Mouse (Mus musculus): ENCODE results near the gene Lhx8. TPM values are rescaled to one million over a fixed set of nuclear protein-coding genes. Genes with fewer than 3 reads are reported as not detected.

Gene Lhx8
- polyA plus RNA-seq, 1 experiment from 2014 or later, result 25.0 TPM

DNA sequence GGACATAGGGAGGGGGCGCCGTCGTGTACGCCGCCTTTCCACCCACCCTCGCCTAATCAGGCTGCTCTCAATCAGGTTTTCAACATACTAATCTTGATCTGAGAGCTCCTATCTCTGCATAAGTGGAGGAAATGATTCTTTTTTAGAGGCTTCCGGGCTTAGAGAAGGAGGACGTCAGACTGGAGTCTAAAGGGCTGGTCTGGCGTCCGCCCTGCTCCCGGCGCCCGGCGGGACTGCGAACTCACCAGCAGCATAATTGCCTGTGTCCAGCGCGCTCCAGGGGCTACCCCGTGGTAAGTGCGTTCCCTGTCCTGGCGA is 1.7 kb upstream of the Lhx8 start:
- Histone ChIP-seq H3K36me3 (replicated peaks) (no peaks in the 10 kb centered on the region), H3K27ac (peak overlapping the region; percentile 71), H3K4me3 (replicated peaks) (peak overlapping the region; percentile 27), H3K9me3 (no peaks in the 10 kb centered on the region), H3K9ac (peak overlapping the region; percentile 36; the same call in 1 of the 2 replicates), H3K27me3 (peaks cover 93% of the 10 kb centered on the region), H3K4me2 (peak overlapping the region; percentile 38), H3K4me1 (peaks cover 33% of the 10 kb centered on the region)
- no peak for ATAC-seq (ENCODE audit: low FRiP score)
- WGBS, result under 1% methylated on average over 20 of the region's 20 CpGs

DNA sequence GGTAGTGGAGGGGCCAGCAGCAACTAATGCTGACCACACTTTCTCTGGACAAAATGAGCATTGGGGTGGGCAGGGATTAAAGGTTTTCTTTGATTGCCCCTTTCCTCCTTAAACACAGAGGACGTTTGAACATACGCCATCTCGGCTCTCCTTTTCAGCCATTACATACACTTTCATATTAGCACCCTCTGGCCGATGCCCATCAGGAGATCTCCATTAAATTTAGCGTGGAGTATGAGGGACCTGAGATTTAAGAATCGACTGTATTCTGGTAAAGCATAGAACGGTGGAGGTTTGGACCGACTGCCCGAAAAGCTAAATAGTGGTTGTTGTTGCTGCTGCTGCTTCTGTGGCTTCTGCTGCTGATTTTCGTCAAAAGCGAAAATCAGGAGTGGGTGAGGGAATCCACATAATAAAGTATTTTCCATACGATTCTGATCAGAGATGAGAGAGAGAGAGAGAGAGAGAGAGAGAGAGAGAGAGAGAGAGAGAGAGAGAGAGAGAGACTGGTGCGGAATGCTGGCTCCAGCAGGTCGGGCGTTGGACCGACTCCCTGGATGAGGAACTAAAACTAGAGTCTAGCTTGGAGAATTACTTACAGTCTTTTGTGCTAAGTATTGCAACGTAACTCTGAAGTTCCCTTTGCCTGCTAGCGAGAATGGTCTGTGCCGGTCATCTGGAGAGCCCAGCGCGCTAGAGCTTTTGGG is 1.2 kb upstream of the Lhx8 start:
- peak overlapping the region; percentile 27 for H3K4me3 ChIP-seq (replicated peaks)
- H3K9ac ChIP-seq, result no peak overlapping the region
- ATAC-seq (ENCODE audit: low FRiP score), result no peak
- peak overlapping the region; percentile 71 for H3K27ac ChIP-seq
- peaks cover 90% of the 10 kb centered on the region for H3K27me3 ChIP-seq
- H3K36me3 ChIP-seq (replicated peaks), result no peaks in the 10 kb centered on the region
- no peaks in the 10 kb centered on the region for H3K9me3 ChIP-seq
- peak overlapping the region; percentile 38; the same call in 1 of the 2 replicates for H3K4me2 ChIP-seq
- H3K4me1 ChIP-seq, result peaks cover 33% of the 10 kb centered on the region
- under 1% methylated on average over 21 of the region's 21 CpGs for WGBS

DNA sequence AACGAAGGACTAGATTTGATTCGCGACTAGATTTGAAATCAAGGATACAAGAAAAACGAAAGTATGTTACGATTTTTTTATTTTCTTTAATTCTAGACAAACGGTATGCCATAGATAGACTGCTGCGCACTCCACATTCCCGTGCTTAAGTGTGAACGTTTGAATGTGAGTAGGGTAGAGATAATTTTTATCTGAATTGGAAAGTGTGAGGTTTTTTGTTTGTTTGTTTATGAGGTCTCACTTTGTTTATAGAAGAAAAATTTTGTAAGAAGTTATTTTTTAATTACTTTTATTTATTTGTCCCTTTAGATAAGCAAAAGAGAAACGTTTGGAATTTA is 513 bp upstream of the Lhx8 start:
- H3K36me3 ChIP-seq (replicated peaks), result no peaks in the 10 kb centered on the region
- no peak overlapping the region for H3K4me2 ChIP-seq
- H3K27me3 ChIP-seq, result peaks cover 87% of the 10 kb centered on the region
- H3K9me3 ChIP-seq, result no peaks in the 10 kb centered on the region
- peaks cover 33% of the 10 kb centered on the region for H3K4me1 ChIP-seq
- H3K27ac ChIP-seq, result no peak overlapping the region; the same call in 1 of the 2 replicates
- H3K9ac ChIP-seq, result no peak overlapping the region
- no peak overlapping the region; the same call in 1 of the 2 replicates for H3K4me3 ChIP-seq (replicated peaks)
- WGBS, result under 1% methylated on average over 10 of the region's 10 CpGs
- no peak for ATAC-seq (ENCODE audit: low FRiP score)

DNA sequence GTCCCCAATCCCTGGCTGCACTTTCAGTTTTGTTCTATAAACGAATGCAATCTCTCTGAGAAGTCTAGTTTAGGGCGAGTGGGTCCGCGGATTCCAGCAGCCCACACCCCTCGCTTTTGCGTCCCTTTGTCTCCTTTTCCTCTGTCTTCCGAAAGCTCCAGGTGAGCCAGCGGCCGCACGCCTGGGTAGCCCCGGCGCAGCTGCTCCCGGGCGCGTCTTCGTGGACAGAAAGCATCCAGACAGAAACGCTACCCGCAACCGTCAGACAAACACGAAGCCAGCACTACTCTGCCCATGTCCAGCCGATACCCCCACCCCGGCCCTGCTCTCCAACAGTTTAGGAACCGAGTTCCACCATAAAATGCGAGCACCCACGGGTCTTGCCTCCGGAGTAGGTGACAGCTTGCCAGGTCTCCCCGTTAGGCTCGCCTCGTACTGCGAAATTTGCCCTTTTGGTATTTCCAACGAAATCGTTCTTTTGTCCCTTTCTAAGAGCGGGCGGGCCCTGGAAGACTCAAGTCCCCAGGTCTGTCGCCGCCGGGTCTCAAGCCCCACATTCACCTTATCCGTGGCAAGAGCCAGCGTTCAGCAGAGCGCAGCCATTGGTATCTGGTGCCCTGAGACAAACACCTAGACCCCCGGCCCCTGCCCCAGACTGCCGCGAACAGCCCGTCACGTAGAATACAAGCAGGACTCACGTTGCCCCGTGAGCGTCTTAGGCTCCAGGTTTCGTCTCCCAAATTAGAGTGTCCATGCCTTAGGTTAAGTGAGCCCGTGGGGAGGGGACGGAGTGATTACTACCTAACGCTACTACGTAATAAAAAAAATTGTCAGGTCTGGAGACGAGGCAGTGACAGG is 907 bp downstream of the Lhx8 start:
- H3K4me2 ChIP-seq, result peak overlapping the region; percentile 78
- H3K27me3 ChIP-seq, result peaks cover 87% of the 10 kb centered on the region
- WGBS, result under 1% methylated on average over 54 of the region's 54 CpGs
- H3K9ac ChIP-seq, result peak overlapping the region; percentile 29
- H3K36me3 ChIP-seq (replicated peaks), result no peaks in the 10 kb centered on the region
- peak overlapping the region; percentile 76 for H3K27ac ChIP-seq
- H3K9me3 ChIP-seq, result no peaks in the 10 kb centered on the region
- ATAC-seq (ENCODE audit: low FRiP score), result no peak
- peak overlapping the region; percentile 49 for H3K4me3 ChIP-seq (replicated peaks)
- H3K4me1 ChIP-seq, result peaks cover 33% of the 10 kb centered on the region

DNA sequence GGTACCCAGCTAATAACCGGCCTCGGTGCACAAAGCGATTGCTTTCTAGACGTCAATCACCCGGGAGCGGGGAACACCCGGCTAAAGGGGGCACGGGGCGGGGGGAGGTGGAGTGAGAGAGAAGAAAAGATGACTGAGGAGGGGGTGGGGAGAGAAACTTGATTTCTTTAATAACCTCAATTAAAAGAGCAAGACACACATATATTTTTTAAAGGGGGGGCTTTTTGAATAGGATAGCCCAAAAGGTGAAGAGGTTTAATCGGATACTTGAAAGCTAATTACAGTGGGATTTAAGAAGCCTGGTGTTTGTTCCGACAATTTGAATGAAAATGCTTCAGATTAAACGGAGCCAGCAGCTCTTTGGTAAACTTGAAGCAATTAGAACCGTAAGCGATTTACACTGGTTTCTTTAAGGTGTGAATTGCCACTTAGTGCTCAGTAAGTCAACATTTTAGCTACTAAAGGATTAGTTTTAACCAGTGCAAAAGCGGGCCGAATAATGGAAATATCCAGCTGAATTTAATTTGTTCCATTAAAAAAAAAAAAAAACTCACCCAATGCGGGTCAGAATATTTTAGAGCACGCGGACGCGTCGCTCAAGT is 1.6 kb downstream of the Lhx8 start:
- Histone ChIP-seq H3K4me2 (peak overlapping the region; percentile 78), H3K27me3 (peaks cover 87% of the 10 kb centered on the region), H3K36me3 (replicated peaks) (no peaks in the 10 kb centered on the region), H3K4me3 (replicated peaks) (peak overlapping the region; percentile 49), H3K9me3 (no peaks in the 10 kb centered on the region), H3K9ac (peak overlapping the region; percentile 62), H3K4me1 (peaks cover 33% of the 10 kb centered on the region), H3K27ac (peak overlapping the region; percentile 77)
- under 1% methylated on average over 22 of the region's 22 CpGs for WGBS
- ATAC-seq (ENCODE audit: low FRiP score), result no peak; the same call in 1 of the 2 replicates

DNA sequence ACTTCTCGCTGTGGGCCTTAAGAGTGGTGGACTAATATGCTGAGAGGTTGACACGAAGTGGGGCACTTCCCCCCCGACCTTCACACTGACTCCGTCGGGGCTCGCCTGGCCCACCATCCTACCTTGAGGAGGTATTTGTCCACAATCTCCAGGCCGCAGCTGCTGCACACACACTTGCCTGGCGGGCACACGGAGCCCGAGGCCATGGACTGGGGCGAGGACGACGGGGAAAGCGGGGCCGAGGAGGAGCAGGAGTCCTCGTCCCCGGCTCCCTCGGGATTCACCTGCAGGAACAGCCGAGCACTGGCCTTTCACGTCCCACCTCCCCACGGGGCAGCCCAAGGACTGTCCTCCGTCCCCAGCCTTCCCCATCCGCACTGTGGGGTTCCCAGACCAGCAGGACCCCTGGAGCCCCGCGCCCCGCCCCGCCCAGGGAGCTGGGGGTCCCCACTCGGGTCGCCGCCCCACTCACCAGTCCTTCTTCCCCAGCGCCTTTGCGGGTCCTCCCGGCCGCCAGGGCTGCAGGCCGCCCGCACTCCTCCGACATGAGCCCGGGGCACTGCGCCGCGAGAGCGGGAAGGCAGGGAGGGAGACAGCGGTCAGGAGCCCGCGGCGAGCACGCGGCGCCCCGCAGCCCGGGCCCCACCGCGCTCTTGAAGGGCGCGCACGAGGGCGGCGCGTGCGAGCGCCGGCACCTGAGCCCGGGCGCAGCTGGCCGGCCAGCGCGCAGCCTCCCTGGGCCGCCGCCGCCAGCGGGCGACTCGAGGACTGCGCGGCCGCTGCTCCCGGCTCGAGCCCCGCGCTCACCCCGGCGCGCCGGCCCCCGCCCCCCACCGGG is 2.4 kb downstream of the Lhx8 start:
- Histone ChIP-seq H3K4me3 (replicated peaks) (peak overlapping the region; percentile 49), H3K9me3 (no peaks in the 10 kb centered on the region), H3K36me3 (replicated peaks) (no peaks in the 10 kb centered on the region), H3K4me1 (peaks cover 33% of the 10 kb centered on the region), H3K9ac (peak overlapping the region; percentile 62), H3K4me2 (peak overlapping the region; percentile 78), H3K27me3 (peaks cover 84% of the 10 kb centered on the region), H3K27ac (peak overlapping the region; percentile 77)
- peak; percentile 91 for ATAC-seq (ENCODE audit: low FRiP score)
- under 1% methylated on average over 79 of the region's 86 CpGs for WGBS

DNA sequence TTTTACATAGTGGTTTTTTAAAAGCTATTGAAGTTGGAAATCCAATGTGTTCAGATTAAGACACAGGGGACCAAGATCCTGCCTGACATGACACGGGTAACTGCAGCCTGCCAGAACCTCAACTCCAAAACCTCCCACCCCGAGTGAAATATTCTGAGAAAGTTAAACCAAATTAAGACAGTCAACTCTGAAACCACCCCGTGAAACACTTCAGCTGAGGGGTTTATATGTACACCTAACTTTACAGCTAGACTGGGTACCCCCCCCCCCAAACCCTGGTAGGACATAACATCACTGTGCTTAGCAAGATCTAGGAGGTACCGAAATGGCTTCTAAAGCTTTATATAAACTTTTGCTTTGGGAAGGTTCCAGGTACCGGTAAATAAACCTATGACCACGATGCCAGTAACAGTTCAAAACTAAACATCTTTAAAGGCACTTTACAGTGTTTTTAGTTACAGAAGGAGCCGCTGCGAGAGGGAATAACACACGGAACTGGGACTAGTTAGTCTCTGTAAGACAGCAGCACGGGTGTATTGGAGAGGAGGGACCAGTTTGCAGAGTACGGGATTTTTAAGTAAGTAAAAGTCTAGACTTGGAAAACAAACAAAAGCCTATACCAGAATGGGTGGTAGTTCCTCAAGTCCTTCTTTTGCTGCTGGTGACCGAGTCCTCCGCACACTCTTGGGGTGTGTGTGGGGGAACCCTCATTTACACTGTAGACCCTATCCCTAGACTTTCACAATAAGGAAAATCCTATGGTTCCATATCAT is 3.2 kb downstream of the Lhx8 start:
- no peak overlapping the region; the same call in 1 of the 2 replicates for H3K4me2 ChIP-seq

DNA sequence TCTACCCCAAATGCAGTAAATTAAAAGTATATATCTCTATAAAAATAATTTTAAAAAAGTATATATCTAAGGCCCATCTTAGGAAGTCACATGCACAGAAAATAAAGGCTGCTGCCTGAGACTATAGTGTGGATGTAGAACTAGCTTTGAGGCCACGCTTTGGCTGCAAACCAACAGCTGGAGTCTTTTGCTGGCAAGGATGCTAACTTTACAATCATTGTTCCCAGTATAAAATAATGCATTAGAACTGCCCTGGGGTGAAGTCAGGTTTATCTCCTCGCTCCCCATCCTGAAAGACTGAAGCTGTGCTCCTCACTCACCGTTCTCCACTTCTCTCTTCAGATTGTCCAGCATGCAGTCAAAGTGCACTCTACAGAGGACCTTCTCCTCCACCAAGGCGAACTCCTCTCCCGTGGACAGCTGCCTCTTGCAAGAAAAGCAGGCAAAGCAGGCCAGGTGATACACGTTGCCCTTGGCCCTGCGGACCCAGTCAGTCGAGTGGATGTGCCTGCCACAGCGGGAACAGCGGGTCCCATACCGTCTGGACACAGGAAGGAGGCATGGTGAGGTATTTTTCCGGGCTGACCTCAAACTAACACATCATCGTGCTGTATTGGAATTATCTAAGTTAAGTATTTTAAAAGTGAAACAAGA is 8.4 kb downstream of the Lhx8 start:
- ATAC-seq (ENCODE audit: low FRiP score), result no peak
- Histone ChIP-seq H3K27ac (no peak overlapping the region), H3K4me1 (no peaks in the 10 kb centered on the region), H3K4me2 (no peak overlapping the region), H3K4me3 (replicated peaks) (no peak overlapping the region), H3K9ac (no peak overlapping the region), H3K9me3 (peaks cover 3% of the 10 kb centered on the region; the same call in 1 of the 2 replicates), H3K36me3 (replicated peaks) (no peaks in the 10 kb centered on the region), H3K27me3 (peaks cover 45% of the 10 kb centered on the region)
- 70% methylated on average over 13 of the region's 13 CpGs for WGBS

More for the DNA sequence above, 3.2 kb downstream of the Lhx8 start:
- 2% methylated on average over 13 of the region's 13 CpGs for WGBS
- Histone ChIP-seq H3K27me3 (peaks cover 82% of the 10 kb centered on the region), H3K9me3 (no peaks in the 10 kb centered on the region), H3K27ac (no peak overlapping the region), H3K4me1 (peaks cover 32% of the 10 kb centered on the region), H3K36me3 (replicated peaks) (no peaks in the 10 kb centered on the region), H3K9ac (peak overlapping the region; percentile 62), H3K4me3 (replicated peaks) (peak overlapping the region; percentile 49)
- no peak for ATAC-seq (ENCODE audit: low FRiP score)

DNA sequence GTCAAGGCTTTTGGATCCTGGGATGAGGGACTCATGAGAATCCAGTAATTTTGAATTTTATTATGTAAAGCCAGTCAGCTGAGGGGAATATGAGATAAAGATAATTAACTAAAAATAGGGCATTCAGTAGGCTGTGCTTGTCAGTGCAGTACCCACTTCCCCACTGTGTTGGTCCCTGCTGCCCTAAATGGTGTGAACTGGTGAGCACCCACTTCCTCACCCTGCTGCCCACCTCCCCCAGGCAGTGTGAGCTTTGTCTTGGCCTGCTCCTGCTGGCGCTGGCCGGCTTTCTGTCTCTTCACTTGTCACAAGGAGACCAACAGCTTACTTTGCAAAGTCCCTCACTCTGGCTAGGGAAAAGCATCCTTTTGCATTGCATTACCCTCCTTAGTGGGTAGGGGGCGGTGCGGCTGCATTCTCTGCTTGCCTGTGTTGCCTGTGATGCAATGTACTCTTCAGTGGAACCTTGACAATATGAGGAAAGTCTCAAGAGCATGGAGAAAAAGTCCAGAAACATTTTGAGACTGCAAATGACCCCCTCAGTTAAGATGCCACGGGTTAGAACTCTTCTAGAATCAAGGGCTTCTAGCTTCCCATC is 12.7 kb downstream of the Lhx8 start:
- H3K27me3 ChIP-seq, result peaks cover 11% of the 10 kb centered on the region; the same call in 1 of the 2 replicates
- H3K9me3 ChIP-seq, result peaks cover 3% of the 10 kb centered on the region; the same call in 1 of the 2 replicates
- no peak for ATAC-seq (ENCODE audit: low FRiP score)
- no peak overlapping the region for H3K4me2 ChIP-seq
- no peak overlapping the region for H3K4me3 ChIP-seq (replicated peaks)
- no peak overlapping the region for H3K9ac ChIP-seq
- H3K36me3 ChIP-seq (replicated peaks), result no peaks in the 10 kb centered on the region
- WGBS, result 11% methylated on average over 5 of the region's 5 CpGs
- no peak overlapping the region for H3K27ac ChIP-seq
- H3K4me1 ChIP-seq, result no peaks in the 10 kb centered on the region

DNA sequence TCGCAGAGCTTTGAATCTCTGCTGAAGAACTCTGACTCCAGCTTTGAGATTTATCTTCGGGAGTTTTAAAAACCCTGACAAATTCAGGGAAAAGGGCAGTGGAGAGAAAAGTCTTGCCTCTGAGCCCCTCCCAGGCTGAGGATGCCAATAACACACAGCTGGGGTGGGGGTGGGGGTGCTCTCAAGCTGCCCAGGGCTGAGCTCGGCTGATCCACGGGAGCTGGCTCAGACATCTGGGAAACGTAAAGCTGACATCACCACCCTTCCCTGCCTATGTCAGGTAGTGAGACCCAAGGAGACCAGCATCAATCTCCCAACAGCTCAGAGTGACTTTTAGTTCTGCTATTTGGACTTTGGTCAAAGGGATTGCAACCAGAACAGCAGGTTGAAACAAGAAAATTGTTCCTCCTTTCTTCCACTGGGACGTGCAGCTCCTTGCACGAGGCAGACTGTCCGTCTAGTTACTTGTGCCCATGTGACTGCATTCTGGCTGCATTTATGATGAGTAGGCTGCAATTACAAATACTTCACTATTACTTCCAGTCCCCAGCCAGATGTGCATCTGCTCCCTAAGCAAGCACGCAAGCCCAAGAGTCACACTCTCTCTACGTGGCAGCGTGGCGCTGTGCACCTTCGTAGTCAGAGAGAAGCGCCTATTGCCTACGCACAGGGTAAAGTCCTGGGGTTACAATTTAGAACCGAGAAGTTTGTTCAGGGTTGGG is 25.1 kb downstream of the Lhx8 start:
- WGBS, result 76% methylated on average over 16 of the region's 16 CpGs
- Histone ChIP-seq H3K27ac (no peak overlapping the region), H3K4me2 (no peak overlapping the region), H3K36me3 (replicated peaks) (no peaks in the 10 kb centered on the region), H3K9me3 (no peaks in the 10 kb centered on the region), H3K4me3 (replicated peaks) (no peak overlapping the region), H3K9ac (no peak overlapping the region), H3K27me3 (no peaks in the 10 kb centered on the region), H3K4me1 (no peaks in the 10 kb centered on the region)
- no peak for ATAC-seq (ENCODE audit: low FRiP score)

Data from forebrain, embryonic 12.5 days (tissue).